Mouse (Mus musculus): Measurements from ENCODE around the gene Pnkd. TPM values are rescaled to one million over a fixed set of nuclear protein-coding genes. Genes with fewer than 3 reads are reported as not detected.

Gene Pnkd
- total RNA-seq, 2 experiments from 2014 or later, result 22.8 to 50.1 TPM

DNA sequence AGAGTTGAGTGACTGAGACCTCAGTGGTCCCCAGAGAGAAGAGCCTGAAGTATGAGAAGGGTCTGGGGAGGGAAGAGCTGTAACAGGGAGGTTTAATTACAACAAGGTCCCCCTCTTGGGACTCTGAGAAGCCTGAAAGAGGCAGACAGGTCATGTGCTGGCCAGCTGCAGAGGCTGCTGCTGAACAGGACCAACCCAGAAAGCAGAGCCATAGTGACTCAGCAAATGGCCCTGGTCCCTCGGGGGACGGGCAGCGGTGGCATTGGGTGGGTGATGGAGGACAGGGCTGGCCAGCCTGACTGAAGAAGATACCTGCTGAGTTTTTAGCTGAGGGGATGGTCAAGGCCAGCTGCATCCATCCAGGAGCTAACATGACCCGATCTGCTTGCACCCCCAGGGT is 91.7 kb downstream of the Pnkd start:
- no peak for ATAC-seq (replicated peaks; ENCODE audit: low FRiP score, low TSS enrichment, poor library complexity, severe bottlenecking)

DNA sequence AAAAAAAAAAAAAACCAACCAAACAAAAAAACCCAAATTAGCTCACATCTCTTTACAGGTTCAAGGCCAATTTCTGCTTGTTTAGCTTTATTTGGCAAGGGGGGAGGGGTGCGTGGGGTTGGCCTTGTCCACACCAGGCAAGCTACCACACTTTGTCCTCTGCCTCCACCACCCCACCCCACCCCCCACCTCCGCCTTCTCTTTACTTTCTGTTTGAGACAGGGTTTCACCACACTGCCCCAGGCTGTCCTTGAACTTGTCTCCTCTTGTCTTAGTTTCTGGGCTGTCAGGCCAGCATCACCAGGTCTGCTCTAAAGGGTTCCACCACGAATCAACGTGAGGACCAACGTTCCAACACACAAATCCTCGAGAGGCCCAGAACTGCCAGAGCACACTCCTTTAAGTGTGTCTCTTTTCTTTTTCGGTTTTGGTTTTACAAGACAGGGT is 94.4 kb downstream of the Pnkd start:
- no peak for ATAC-seq (replicated peaks; ENCODE audit: low FRiP score, low TSS enrichment, poor library complexity, severe bottlenecking)

DNA sequence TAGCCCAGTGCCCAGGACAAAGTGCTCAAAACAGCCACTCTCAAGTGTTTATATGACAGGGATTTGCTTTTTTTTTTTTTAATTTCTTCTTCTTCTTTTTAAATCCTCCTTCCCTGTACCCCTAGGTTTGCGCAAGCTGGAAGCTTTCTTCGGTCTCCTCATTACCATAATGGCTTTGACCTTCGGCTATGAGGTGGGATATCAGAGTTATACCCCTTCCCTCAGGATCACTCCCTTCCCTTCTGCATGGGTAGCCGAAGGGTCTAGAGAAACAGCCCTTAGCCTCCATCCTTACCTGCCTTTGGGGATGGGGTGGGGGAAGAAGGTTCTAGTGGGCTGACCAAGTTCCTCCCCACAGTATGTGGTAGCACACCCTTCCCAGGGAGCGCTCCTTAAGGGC is 95.8 kb downstream of the Pnkd start:
- no peak for ATAC-seq (replicated peaks; ENCODE audit: low FRiP score, low TSS enrichment, poor library complexity, severe bottlenecking)

DNA sequence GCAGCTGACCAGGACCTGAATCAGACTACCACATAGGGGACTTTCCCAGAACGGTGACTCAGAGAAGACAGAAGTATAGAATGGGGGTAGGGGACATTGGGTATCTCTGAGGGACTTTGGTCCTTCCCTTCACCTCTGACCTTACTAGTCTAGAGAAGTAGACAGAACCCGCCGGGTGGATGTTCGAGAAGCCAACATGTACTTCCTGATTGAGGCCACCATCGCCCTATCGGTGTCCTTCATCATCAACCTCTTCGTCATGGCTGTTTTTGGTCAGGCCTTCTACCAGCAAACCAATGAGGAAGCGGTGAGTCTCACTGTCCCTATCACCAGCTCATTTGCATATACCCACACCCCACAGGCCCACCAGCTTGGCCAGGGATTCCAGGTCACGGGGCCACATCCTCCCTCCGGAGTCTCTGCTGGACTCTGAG is 96.9 kb downstream of the Pnkd start:
- no peak for ATAC-seq (replicated peaks; ENCODE audit: low FRiP score, low TSS enrichment, poor library complexity, severe bottlenecking)

DNA sequence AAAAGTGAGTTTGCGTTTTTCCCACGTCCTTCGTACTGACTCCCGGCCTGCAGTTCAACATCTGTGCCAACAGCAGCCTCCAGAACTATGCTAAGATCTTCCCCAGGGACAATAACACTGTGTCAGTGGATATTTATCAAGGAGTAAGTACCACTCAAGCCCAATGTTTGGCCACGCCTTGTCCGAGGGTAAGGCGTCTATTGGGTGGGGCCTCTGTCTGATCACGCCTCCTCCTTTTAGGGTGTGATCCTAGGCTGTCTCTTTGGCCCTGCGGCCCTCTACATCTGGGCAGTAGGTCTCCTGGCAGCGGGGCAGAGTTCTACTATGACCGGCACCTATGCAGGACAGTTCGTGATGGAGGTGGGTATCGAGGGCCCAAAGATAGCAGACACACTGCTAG is 98.7 kb downstream of the Pnkd start:
- ATAC-seq (replicated peaks; ENCODE audit: low FRiP score, low TSS enrichment, poor library complexity, severe bottlenecking), result no peak

DNA sequence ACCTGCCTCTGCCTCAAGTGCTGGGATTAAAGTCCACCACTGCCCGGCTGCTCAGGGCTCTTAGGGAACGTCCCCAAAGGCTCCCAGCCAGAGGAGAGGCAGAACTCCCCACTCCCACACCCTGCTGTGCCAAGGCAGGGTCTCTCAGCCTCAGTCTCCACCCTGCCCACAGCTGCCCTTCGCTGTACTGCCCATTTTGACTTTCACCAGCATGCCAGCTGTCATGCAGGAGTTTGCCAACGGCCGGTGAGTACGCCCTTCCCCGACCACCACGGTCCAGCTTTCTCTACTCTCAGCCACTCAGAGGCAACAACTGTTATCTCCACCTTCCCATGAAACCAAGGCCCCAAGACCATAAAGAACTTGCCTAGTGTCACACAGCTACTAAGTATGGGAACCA is 99.8 kb downstream of the Pnkd start:
- no peak for ATAC-seq (replicated peaks; ENCODE audit: low FRiP score, low TSS enrichment, poor library complexity, severe bottlenecking)

DNA sequence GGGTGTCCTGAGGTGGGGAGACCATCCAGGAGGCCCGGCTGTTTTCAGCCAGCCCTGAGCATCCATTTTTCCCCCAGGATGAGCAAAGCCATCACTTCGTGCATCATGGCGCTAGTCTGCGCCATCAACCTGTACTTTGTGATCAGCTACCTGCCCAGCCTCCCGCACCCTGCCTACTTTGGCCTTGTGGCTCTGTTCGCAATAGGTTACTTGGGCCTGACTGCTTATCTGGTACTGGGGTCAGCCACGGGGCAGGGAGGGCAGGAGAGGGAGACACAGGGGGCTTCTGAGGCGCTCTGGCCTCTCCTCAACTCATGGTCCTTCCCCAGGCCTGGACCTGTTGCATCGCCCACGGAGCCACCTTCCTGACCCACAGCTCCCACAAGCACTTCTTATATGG is 100.3 kb downstream of the Pnkd start:
- no peak for ATAC-seq (replicated peaks; ENCODE audit: low FRiP score, low TSS enrichment, poor library complexity, severe bottlenecking)

DNA sequence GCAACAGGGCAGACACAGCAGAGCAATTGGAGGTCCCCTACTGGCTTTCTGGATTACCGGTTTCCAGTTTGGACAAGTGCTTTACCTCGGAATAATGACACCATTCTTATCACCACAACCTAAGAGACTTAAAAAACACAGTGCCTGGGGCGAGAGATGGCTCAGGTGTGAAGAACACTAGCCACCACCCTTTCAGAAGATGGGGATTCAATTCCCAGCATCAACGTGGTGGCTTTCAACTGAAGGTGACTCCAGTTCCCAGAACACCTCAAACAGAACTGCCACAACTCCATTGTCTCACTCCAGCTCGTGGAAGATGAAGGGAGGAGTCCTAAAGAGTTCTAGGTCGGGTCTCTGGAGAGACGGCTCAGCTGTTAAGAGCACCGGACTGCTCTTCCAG is 100.8 kb downstream of the Pnkd start:
- ATAC-seq (replicated peaks; ENCODE audit: low FRiP score, low TSS enrichment, poor library complexity, severe bottlenecking), result no peak

DNA sequence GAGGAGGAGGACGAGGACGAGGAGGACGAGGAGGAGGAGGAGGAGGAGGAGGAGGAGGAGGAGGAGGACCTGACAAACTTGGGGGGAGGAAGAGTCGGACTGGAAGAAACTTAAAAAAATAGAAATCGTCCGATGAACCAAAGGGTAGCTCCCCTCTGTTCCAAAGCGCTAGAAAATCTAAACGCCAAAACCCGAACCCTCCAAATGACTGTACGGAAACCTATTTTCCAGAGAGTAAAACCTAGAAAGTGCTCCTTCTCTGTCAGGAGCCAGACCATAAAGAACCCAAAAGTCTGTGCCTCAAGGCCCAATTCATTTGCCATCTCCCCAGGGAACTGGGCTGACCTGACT is 101.6 kb downstream of the Pnkd start:
- no peak for ATAC-seq (replicated peaks; ENCODE audit: low FRiP score, low TSS enrichment, poor library complexity, severe bottlenecking)

DNA sequence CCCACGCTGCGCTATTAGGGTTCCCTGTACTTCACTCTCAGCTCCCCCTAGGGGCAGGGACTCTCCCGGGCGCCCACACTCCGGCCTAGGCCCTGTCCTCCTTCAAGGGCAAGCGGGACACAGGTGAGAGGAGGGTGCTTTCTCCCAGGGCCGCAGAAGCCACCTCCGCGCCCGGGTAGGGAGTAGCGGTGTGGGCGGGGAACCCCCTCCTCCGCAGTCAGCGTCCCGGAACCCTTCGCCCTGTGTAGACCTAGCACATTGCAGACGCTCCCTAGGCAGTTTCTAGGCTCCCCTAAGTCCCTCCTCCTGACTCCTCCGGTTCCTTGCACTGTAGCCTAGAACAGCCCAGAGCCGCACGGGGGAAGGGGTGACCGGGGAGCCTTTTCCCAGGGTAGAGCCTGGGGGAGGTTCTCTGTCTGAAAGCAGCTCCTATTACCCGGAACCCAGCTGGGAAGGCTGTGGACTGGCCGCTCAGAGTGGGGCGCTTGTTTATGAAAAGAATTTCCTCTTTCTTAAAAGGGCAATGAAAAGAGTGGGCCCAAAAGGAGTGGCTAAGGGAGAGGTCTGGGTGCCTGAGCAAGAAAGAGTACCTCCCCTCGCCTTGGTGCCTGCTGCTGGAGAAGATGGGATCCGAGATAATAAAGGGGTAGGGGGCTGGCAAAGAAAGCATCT is 102.1 kb downstream of the Pnkd start:
- ATAC-seq (replicated peaks; ENCODE audit: low FRiP score, low TSS enrichment, poor library complexity, severe bottlenecking), result peak; percentile 69

DNA sequence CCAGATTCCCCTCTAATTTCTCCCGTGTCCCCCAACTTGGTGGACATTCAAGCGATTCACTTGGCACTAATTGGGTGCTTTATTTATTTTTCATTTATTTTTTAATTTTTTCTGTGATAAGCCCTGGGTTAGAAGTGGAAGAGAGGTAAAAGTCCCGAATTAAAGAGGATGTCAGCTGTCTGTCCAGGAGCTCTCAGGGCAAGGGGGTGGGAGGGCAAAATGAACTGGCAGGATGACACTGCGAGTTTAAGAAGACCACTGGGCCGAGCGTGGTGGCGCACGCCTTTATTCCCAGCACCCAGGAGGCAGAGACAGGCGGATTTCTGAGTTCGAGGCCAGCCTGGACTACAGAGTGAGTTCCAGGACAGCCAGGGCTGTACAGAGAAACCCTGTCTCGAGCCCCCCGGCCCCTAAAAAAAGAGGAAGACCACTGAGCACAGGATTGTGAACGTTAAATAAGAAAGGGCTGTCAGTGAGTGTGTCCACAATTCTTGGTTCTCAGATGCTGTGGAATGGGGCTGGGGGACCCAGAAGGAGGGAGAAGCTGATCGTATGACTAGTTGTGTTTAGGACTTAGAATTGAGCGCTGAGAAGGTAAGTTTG is 102.8 kb downstream of the Pnkd start:
- ATAC-seq (replicated peaks; ENCODE audit: low FRiP score, low TSS enrichment, poor library complexity, severe bottlenecking), result no peak

DNA sequence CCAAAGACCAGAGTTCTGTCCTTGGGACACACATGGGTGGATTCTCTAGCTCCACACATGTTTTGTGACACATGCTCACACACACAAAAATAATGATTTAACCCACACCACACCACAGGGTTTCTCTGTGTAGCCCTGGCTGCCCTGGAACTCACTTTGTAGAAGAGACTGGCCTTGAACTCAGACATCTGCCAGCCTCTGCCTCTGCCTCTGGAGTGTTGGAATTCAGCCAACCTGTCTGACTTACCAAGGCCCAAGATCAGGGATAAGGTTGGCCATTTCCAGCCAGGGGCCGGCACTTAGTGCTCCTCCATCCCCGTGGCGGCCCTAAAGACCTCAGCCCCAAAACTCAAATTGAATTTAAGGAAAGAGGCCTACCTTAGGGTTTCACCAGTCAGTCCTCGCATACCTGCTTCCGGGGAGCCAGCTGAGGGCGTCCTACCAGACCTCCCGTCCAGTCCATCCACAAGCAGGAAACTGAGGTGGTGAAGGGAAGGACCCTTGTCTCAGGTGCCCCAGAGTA is 103.7 kb downstream of the Pnkd start:
- ATAC-seq (replicated peaks; ENCODE audit: low FRiP score, low TSS enrichment, poor library complexity, severe bottlenecking), result no peak

DNA sequence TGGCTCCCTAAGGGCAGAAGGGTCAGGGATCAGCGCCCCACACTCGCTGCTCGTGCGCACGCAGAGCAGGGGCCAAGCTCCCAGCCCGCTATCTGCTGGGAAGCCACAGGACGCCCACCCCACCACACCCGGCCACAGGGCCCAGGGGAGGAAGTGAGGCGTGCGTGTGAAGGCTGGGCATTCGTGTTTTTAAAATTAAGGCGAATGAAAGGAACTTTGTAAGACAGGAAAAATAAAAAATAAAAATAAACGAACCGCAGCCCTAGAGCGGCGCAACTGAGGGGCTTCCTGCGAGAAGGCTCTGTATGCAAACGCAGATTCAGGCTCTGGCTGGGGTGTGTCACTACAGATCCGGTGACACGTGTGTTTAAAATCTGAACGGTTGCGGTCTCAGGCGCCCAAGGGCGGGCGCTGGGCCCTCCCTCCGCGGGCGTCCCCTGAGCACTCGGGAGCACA is 105.1 kb downstream of the Pnkd start:
- ATAC-seq (replicated peaks; ENCODE audit: low FRiP score, low TSS enrichment, poor library complexity, severe bottlenecking), result no peak

DNA sequence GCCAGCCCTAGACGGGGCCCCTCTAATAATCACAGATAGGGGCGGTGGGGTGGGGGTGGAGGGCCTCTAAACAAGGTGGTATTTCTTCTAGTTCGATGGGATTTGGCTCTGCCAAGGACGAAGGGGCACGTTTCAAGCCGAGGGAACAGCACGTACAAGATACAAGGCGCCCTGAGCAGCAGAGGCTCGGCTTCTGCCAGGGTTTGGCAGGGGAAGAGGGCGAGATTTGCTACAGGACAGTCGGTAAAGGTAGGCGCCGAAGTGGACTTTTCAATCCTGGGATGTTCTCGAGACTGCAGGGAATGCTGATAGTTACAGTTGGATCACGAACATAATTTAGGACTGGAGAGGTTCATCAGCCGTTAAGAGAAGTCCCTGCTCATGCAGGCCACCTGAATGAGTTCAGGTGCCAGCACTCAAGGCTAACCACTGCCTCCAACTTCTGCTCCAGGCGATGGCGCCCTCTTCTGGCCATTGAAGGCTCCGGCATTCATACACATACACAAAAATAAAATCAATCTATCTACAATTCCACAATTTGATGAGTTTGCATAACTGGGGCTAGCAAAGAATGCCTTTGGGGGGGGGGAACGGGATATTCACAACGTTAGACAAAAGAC is 105.7 kb downstream of the Pnkd start:
- ATAC-seq (replicated peaks; ENCODE audit: low FRiP score, low TSS enrichment, poor library complexity, severe bottlenecking), result no peak; the same call in 1 of the 2 replicates

DNA sequence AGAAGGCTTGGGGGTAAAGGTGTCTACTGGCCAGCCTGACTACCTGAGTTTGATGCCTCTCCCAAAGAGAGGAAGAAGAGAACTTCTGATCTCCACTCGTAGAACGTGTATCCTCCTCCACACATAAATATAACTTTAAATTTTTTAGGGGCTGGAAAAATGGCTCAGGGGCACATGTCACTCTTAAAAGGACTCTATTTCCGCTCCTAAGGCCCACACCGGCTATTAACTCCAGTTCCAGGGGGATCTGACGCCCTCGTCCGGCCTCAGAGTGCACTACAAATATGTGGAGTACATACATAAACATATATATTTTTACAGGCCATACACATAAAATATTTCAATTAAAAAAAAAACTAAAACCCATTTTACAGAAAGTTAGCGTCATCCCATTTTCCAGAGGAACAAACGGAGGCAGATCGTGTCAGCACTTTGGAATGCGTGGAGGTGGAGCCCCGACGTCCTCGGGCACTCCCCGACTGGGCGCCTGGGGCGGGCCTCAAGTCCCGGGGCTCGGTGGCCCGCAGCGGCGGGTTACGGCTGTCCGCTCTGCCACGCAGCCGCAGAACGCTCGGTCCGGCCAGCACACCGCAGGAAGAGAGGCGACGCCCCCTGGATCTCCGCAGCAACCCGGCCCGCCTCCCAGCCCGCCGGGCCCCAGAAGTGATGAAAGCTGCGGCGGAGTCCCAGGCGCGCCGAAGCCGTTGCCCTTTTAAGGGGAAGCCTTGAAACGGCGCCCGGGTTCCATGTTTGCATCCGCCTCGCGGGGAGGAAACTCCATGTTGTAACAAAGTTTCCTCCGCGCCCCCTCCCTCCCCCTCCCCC is 106.4 kb downstream of the Pnkd start, which contains the start of gene Ctdsp1:
Gene Ctdsp1 (plus strand): TSS at position 586 of the 825 bp plus-strand sequence.
- peak; percentile 49 for ATAC-seq (replicated peaks; ENCODE audit: low FRiP score, low TSS enrichment, poor library complexity, severe bottlenecking)

DNA sequence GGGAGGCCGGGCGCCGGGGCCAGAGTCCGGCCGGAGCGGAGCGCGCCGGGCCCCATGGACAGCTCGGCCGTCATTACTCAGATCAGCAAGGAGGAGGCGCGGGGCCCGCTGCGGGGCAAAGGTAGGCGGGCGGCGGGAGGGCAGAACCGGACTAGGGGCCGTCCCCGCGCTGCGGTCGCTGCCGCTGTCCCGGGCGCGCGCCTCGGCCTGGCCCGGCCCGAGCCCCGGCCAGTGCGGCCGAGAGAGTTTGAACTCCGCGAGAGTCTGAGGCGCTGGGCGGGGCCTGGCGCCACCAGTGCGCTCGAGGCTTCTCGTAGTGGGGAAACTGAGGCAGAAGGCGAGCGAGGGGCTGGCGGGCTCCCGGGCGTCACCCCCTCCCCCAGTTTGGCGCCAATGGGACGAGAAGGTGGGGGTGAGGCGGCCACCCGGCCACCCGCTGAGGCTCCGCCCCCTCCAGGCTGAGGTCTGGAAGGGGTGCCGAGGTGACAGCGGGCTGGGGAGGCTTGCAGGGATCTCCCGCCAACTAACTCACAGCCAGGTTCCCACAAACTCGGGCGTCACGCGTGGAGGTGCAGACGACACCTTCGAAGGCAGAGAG is 107.2 kb downstream of the Pnkd start:
- ATAC-seq (replicated peaks; ENCODE audit: low FRiP score, low TSS enrichment, poor library complexity, severe bottlenecking), result peak; percentile 40

DNA sequence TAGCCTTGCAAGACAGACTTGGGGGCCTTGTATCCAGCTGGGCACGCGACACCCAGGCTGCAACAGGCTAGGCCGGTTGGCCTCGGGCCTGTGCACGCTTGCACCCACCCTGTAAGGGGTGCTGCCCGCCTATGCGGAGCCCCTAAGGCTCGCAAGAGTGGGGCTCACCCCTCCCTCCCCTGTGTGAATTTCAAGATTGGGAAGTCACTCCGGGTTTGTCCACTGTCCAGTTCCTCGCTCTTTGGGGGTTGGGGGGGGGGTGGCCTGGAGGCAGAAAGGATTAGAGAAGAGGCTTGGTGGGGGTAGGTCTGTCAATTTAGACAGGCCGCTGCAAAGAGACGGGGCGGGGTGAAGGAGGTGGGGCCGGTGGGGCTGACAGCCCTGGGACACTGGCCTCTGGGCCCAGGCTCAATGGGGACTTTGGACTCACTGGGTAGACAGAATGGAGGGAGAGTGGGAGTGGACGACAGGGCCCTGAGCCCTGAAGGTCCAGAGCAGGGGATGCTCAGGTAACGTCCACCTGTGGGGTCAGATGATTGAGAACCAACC is 107.8 kb downstream of the Pnkd start:
- no peak for ATAC-seq (replicated peaks; ENCODE audit: low FRiP score, low TSS enrichment, poor library complexity, severe bottlenecking)

DNA sequence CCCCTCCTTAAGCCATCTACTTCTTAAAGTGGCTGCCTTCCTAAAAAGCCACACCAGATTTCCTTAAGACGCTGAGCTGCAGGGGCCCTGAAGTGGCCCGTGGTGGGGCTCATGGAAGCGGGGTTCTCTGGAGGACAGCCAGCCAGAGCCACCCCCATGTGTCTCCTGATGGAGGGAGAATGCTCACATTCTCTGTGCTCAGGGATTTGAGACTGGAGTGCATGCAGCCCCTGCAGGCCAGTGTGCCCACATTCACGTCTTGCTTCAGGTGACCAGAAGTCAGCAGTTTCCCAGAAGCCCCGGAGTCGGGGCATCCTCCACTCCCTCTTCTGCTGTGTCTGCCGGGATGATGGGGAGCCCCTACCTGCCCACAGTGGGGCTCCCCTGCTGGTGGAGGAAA is 108.3 kb downstream of the Pnkd start:
- ATAC-seq (replicated peaks; ENCODE audit: low FRiP score, low TSS enrichment, poor library complexity, severe bottlenecking), result no peak

DNA sequence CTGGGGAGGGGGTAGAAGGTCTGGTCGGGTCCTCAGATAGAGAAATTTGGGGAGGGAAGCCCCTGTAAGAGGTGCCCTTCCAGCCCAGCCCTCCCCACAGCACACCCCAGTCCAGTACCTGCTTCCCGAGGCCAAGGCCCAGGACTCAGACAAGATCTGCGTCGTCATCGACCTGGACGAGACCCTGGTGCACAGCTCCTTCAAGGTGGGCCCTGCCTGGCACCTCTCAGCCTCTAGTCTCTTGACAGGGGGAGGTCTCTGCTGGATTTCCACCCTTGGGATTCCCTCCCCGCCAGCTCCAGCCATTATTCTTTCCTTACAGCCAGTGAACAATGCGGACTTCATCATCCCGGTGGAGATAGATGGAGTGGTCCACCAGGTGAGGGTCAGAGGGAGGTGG is 109.0 kb downstream of the Pnkd start:
- ATAC-seq (replicated peaks; ENCODE audit: low FRiP score, low TSS enrichment, poor library complexity, severe bottlenecking), result no peak
